2 mouse cellular contexts compared by ENCODE assay signal in genomic region chrX:102950136-102950535, GRCm38 (mm10). TPM values are rescaled to one million over a fixed set of nuclear protein-coding genes. Genes with fewer than 3 reads are reported as not detected.
"Had no signal": no experiment of that assay in that cellular context is flagged by ENCODE, and none has a peak within 500 bp of the region (broad histone marks: within the 10 kb centered on the region; RNA-seq: fewer than 3 reads in every experiment).

No protein-coding gene starts in this region.

RNA-seq across cellular contexts. Expression of gene 1700018G05Rik, which starts 22.0 kb away (rescaled TPM):
- total RNA-seq: megakaryocyte, adult 5-6 weeks; megakaryocyte-erythroid progenitor cell, adult 5-6 weeks had no signal

RNA-seq across cellular contexts. Expression of gene 1700011M02Rik, which starts 41.4 kb away (rescaled TPM):
- total RNA-seq: megakaryocyte, adult 5-6 weeks; megakaryocyte-erythroid progenitor cell, adult 5-6 weeks had no signal

RNA-seq across cellular contexts. Expression of gene Dmrtc1a, which starts 41.6 kb away (rescaled TPM):
- total RNA-seq: megakaryocyte, adult 5-6 weeks; megakaryocyte-erythroid progenitor cell, adult 5-6 weeks had no signal
